Mouse (Mus musculus) MEL (cell line): Measurements from ENCODE around the gene Rab11fip5.

ENCODE experiments used
- CTCF ChIP-seq, 3 experiments: IDR thresholded peaks in 2 of 3; conservative IDR thresholded peaks in 1 of 3; 2 replicates each; pipeline ENCODE4 v1.5.1; 2011 to 2012; ENCODE audit warnings: low read length in 3 of 3, low read depth in 2 of 3, mild to moderate bottlenecking in 2 of 3, improper control_type of control experiment in 1 of 3, inconsistent platforms in 1 of 3, mixed read lengths in 1 of 3, moderate library complexity in 1 of 3; ENCODE audit not compliant: control insufficient read depth in 1 of 3, insufficient read depth in 1 of 3, poor library complexity in 1 of 3, severe bottlenecking in 1 of 3
- MEF2A ChIP-seq: IDR thresholded peaks from 2 replicates; pipeline ENCODE4 v1.6.1; 2014; ENCODE audit warnings: low read depth, mild to moderate bottlenecking, inconsistent platforms, low read length, improper control_type of control experiment; ENCODE audit not compliant: poor library complexity, insufficient replicate concordance, severe bottlenecking; ENCODE audit errors: extremely low read depth
- POLR2A ChIP-seq, 2 experiments: IDR thresholded peaks; 2 replicates each; pipeline ENCODE4 v1.6.1; 2011 to 2012; ENCODE audit warnings: low read length in 2 of 2, mild to moderate bottlenecking in 2 of 2, control low read depth in 1 of 2, improper control_type of control experiment in 1 of 2, low read depth in 1 of 2, moderate library complexity in 1 of 2; ENCODE audit not compliant: control insufficient read depth in 1 of 2, insufficient read depth in 1 of 2, poor library complexity in 1 of 2
- TAL1 ChIP-seq: IDR thresholded peaks from 2 replicates; pipeline ENCODE4 v1.6.1; 2012; ENCODE audit warnings: mild to moderate bottlenecking, inconsistent platforms, low read length, moderate library complexity, mixed read lengths

GRCm38 (mm10) chr6:85371859-85372405 is 2.5 kb downstream of the Rab11fip5 start:
- TF ChIP-seq CTCF (IDR thresholded peaks at IDR 0.05 in 2 of 3, conservative IDR thresholded peaks at IDR 0.05 in 1 of 3; ENCODE audit: control insufficient read depth in 1 of 3, insufficient read depth in 1 of 3, low read depth in 2 of 3, low read length in 3 of 3, poor library complexity in 1 of 3, severe bottlenecking in 1 of 3) (no peak), MEF2A (no peak), TAL1 (no peak), POLR2A (IDR thresholded peaks at IDR 0.05; ENCODE audit: control insufficient read depth in 1 of 2, insufficient read depth in 1 of 2, low read depth in 1 of 2, low read length in 2 of 2, poor library complexity in 1 of 2) (no peak)
